ENCODE assay signal across 8 mouse cellular contexts in genomic region chr19:16028746-16029252, GRCm38 (mm10). TPM values are rescaled to one million over a fixed set of nuclear protein-coding genes. Genes with fewer than 3 reads are reported as not detected.
A peak's percentile ranks its signal among the peaks of the same experiment; 100 is the strongest.
DNase-seq lines count a peak whose midpoint lies in the region; ATAC-seq and TF ChIP-seq lines count a peak whose summit lies in the region.

No protein-coding gene starts in this region.

- H3K9me3 ChIP-seq in intestine, postnatal 0 days (ENCODE audit: control insufficient read depth): no peaks in the 10 kb centered on the region
- no peaks in the 10 kb centered on the region for H3K9me3 ChIP-seq in midbrain, postnatal 0 days (ENCODE audit: low read length)

- peak overlapping the region; percentile 10; the same call in 1 of the 2 replicates for H3K4me3 ChIP-seq in testis, adult 2 months (ENCODE audit: control insufficient read depth, low read depth, low read length)
- H3K4me3 ChIP-seq in intestine, postnatal 0 days (ENCODE audit: low read depth, low read length): peak overlapping the region; percentile 23
- peak overlapping the region; percentile 18; the same call in 1 of the 2 replicates for H3K4me3 ChIP-seq in midbrain, postnatal 0 days (ENCODE audit: low read depth, low read length)

- 53% methylated on average over 5 of the region's 5 CpGs for WGBS in intestine, postnatal 0 days
- 62% methylated on average over 5 of the region's 5 CpGs for WGBS in midbrain, postnatal 0 days

- H3K4me1 ChIP-seq in testis, adult 2 months (ENCODE audit: control insufficient read depth, insufficient read depth, low read length): no peaks in the 10 kb centered on the region
- no peaks in the 10 kb centered on the region for H3K4me1 ChIP-seq in intestine, postnatal 0 days (replicated peaks; ENCODE audit: control insufficient read depth, insufficient read depth, low read length)
- no peaks in the 10 kb centered on the region for H3K4me1 ChIP-seq in midbrain, postnatal 0 days (ENCODE audit: insufficient read depth, low read length)

- peak overlapping the region; percentile 55 for H3K4me2 ChIP-seq in intestine, postnatal 0 days (replicated peaks; ENCODE audit: low read depth)
- H3K4me2 ChIP-seq in midbrain, postnatal 0 days (ENCODE audit: low read depth, low read length, poor library complexity, severe bottlenecking): peak overlapping the region; percentile 24; the same call in 1 of the 2 replicates

- ATAC-seq in erythroblast, adult 5-6 weeks (replicated peaks; ENCODE audit: low FRiP score, poor library complexity, severe bottlenecking): peak; percentile 31; the same call in 1 of the 2 replicates
- no peak for ATAC-seq in intestine, postnatal 0 days
- ATAC-seq in midbrain, postnatal 0 days (ENCODE audit: low FRiP score): no peak

- H3K27ac ChIP-seq in testis, adult 2 months (ENCODE audit: control insufficient read depth, insufficient read depth, low read depth, low read length): no peak overlapping the region
- H3K27ac ChIP-seq in intestine, postnatal 0 days (ENCODE audit: low read depth, low read length): no peak overlapping the region
- H3K27ac ChIP-seq in midbrain, postnatal 0 days (ENCODE audit: low read depth, low read length): no peak overlapping the region

- H3K9ac ChIP-seq in intestine, postnatal 0 days (ENCODE audit: low read depth, low read length): no peak overlapping the region
- H3K9ac ChIP-seq in midbrain, postnatal 0 days (replicated peaks; ENCODE audit: low read length, poor library complexity, severe bottlenecking): no peak overlapping the region

- no peaks in the 10 kb centered on the region for H3K27me3 ChIP-seq in testis, adult 2 months (ENCODE audit: control insufficient read depth, insufficient read depth, low read length)
- no peaks in the 10 kb centered on the region for H3K27me3 ChIP-seq in intestine, postnatal 0 days (replicated peaks; ENCODE audit: control insufficient read depth, insufficient read depth, low read length)
- no peaks in the 10 kb centered on the region for H3K27me3 ChIP-seq in midbrain, postnatal 0 days (ENCODE audit: insufficient read depth, low read length)

- no peaks in the 10 kb centered on the region for H3K36me3 ChIP-seq in testis, adult 2 months (ENCODE audit: control insufficient read depth, insufficient read depth, low read length)
- H3K36me3 ChIP-seq in intestine, postnatal 0 days (ENCODE audit: control insufficient read depth, insufficient read depth): no peaks in the 10 kb centered on the region
- no peaks in the 10 kb centered on the region for H3K36me3 ChIP-seq in midbrain, postnatal 0 days (ENCODE audit: insufficient read depth, low read length)

- no peak for TF ChIP-seq CTCF in testis, adult 2 months (IDR thresholded peaks at IDR 0.05; ENCODE audit: control insufficient read depth, insufficient read depth, insufficient replicate concordance, low read depth, low read length)
- no peak for TF ChIP-seq CTCF in intestine, postnatal 0 days (IDR thresholded peaks at IDR 0.05; ENCODE audit: low read depth)
- no peak for TF ChIP-seq CTCF in midbrain, postnatal 0 days (IDR thresholded peaks at IDR 0.05)

- no peak for DNase-seq in testis, postnatal 14 days (ENCODE audit: low spot score)
- DNase-seq in midbrain, postnatal 0 days (ENCODE audit: low spot score): no peak
- no peak for DNase-seq in thymus, postnatal 10 days (ENCODE audit: low spot score in 2 of 2)
- no peak for DNase-seq in kidney, adult 11 months
- DNase-seq in kidney, postnatal 14 days: no peak

- TF ChIP-seq POLR2A in testis, adult 2 months (IDR thresholded peaks at IDR 0.05; ENCODE audit: control insufficient read depth, low read depth, low read length): no peak

RNA-seq across cellular contexts. Expression of gene Cep78, which starts 44.0 kb away (rescaled TPM):
- 4.9 and 5.1 TPM in 2 replicates for polyA plus RNA-seq in testis, adult 2 months (2012; rRNA removed)
- 2.5 and 3.1 TPM in 2 replicates for total RNA-seq in erythroblast, adult 5-6 weeks (2015; ENCODE audit: low replicate concordance)
- total RNA-seq in erythroblast, adult 5-6 weeks (2017; ENCODE audit: low replicate concordance): 2.7 and 6.1 TPM in 2 replicates
- 3.8 and 4.3 TPM in 2 replicates for polyA plus RNA-seq in intestine, postnatal 0 days (2015; fragmentation: Nextera tagmentation; extraction: Ambion mirVana)
- 22.4 TPM in 2 replicates for total RNA-seq in midbrain, postnatal 0 days (2014; rRNA removed)
- 18.1 and 20.1 TPM in 2 replicates for polyA plus RNA-seq in midbrain, postnatal 0 days (2015; fragmentation: Nextera tagmentation; extraction: Ambion mirVana)
